In genomic region chr17:63951436-63951835, GRCm38 (mm10) we compare ENCODE assay signal across 15 mouse cellular contexts.
DNase-seq lines count a peak whose midpoint lies in the region; ATAC-seq and TF ChIP-seq lines count a peak whose summit lies in the region.
"Had no signal": no experiment of that assay in that cellular context is flagged by ENCODE, and none has a peak within 500 bp of the region (broad histone marks: within the 10 kb centered on the region; RNA-seq: fewer than 3 reads in every experiment).

No protein-coding gene starts in this region.

- no peaks in the 10 kb centered on the region for H3K4me1 ChIP-seq in heart, postnatal 0 days (ENCODE audit: control insufficient read depth, insufficient read depth)
- no peaks in the 10 kb centered on the region for H3K4me1 ChIP-seq in heart, embryonic 10.5 days
- H3K4me1 ChIP-seq: forebrain, embryonic 12.5 days; hindbrain, embryonic 12.5 days; neural tube, embryonic 12.5 days had no signal

- H3K9ac ChIP-seq in heart, postnatal 0 days (replicated peaks; ENCODE audit: low read depth, low read length), result no peak overlapping the region
- H3K9ac ChIP-seq: forebrain, embryonic 12.5 days; hindbrain, embryonic 12.5 days; neural tube, embryonic 12.5 days had no signal

- TF ChIP-seq CTCF in heart, postnatal 0 days (IDR thresholded peaks at IDR 0.05; ENCODE audit: low read depth), result peak; percentile 53
- TF ChIP-seq CTCF in Patski (IDR thresholded peaks at IDR 0.05), result peak; percentile 26

- no peak for TF ChIP-seq EP300 in heart, postnatal 0 days (IDR thresholded peaks at IDR 0.05; ENCODE audit: low read depth)

- ATAC-seq in heart, postnatal 0 days (ENCODE audit: insufficient read depth, low read depth), result no peak
- ATAC-seq in Patski, result no peak
- 0 out of 2 replicates have a peak, but pooled peaks have one; percentile 51 for ATAC-seq in megakaryocyte-erythroid progenitor cell, adult 5-6 weeks (replicated peaks; ENCODE audit: low FRiP score, low TSS enrichment, poor library complexity, severe bottlenecking)

- 81% methylated on average over 2 of the region's 2 CpGs for WGBS in heart, postnatal 0 days
- WGBS in heart, embryonic 10.5 days, result 90% methylated on average over 2 of the region's 2 CpGs

- no peaks in the 10 kb centered on the region for H3K36me3 ChIP-seq in heart, postnatal 0 days (replicated peaks; ENCODE audit: control insufficient read depth, insufficient read depth, low read length)
- H3K36me3 ChIP-seq in heart, embryonic 10.5 days, result no peaks in the 10 kb centered on the region
- H3K36me3 ChIP-seq: hindbrain, embryonic 12.5 days; neural tube, embryonic 12.5 days had no signal

- H3K4me2 ChIP-seq in heart, postnatal 0 days (ENCODE audit: low read depth, low read length), result no peak overlapping the region
- H3K4me2 ChIP-seq: forebrain, embryonic 12.5 days; hindbrain, embryonic 12.5 days; neural tube, embryonic 12.5 days had no signal

- no peak overlapping the region for H3K27ac ChIP-seq in heart, postnatal 0 days (ENCODE audit: low read depth)
- no peak overlapping the region for H3K27ac ChIP-seq in heart, embryonic 10.5 days
- H3K27ac ChIP-seq: forebrain, embryonic 12.5 days; hindbrain, embryonic 12.5 days; neural tube, embryonic 12.5 days had no signal

- H3K27me3 ChIP-seq in heart, postnatal 0 days (ENCODE audit: control insufficient read depth, insufficient read depth, low read length), result no peaks in the 10 kb centered on the region
- H3K27me3 ChIP-seq in heart, embryonic 10.5 days (ENCODE audit: insufficient read depth, poor library complexity, severe bottlenecking), result no peaks in the 10 kb centered on the region
- no peaks in the 10 kb centered on the region for H3K27me3 ChIP-seq in Patski
- H3K27me3 ChIP-seq: forebrain, embryonic 12.5 days; hindbrain, embryonic 12.5 days; neural tube, embryonic 12.5 days had no signal

- no peaks in the 10 kb centered on the region for H3K9me3 ChIP-seq in heart, postnatal 0 days (replicated peaks; ENCODE audit: control insufficient read depth, low read length)
- no peaks in the 10 kb centered on the region for H3K9me3 ChIP-seq in heart, embryonic 10.5 days
- H3K9me3 ChIP-seq: forebrain, embryonic 12.5 days; hindbrain, embryonic 12.5 days; neural tube, embryonic 12.5 days had no signal

- POLR2A ChIA-PET in Patski (lab: Charles Lee), result no interaction called here

- CTCF ChIA-PET in Patski (lab: Charles Lee), result interaction anchor here (1.0 to 1.4 kb wide), 3 partner anchors 13 to 26 kb away, joined by 3 to 4 read pairs (median 4); no protein-coding TSS in a partner anchor

- DNase-seq in heart, postnatal 0 days (ENCODE audit: low spot score), result peak; percentile 49
- no peak for DNase-seq in heart, embryonic 10.5 days (ENCODE audit: low spot score)
- peak; percentile 16 for DNase-seq in lung, postnatal 10 days
- DNase-seq in lung, postnatal 4 days, result no peak
- DNase-seq in Patski (ENCODE audit: low read depth, low spot score), result no peak
- DNase-seq in thymus, postnatal 25 days, result no peak
- DNase-seq in frontal cortex, postnatal 10 days (ENCODE audit: low spot score in 2 of 2), result no peak
- DNase-seq: adrenal gland, postnatal 14 days; cerebellum, postnatal 14 days; kidney, postnatal 14 days; right cerebral cortex, postnatal 14 days had no signal

- in situ Hi-C loops in Patski (cut with MboI; ENCODE audit: low pct_unique_long_range_greater_than_20kb), result no loop called here

- no peak overlapping the region for H3K4me3 ChIP-seq in heart, postnatal 0 days (ENCODE audit: low read depth, low read length)
- H3K4me3 ChIP-seq in heart, embryonic 10.5 days, result no peak overlapping the region
- H3K4me3 ChIP-seq: forebrain, embryonic 12.5 days; hindbrain, embryonic 12.5 days; neural tube, embryonic 12.5 days had no signal

Comparison
In these comparisons a context has a peak if more than half of its experiments do, and no peak if none do; other contexts are left out.
1. DNase-seq: peak in heart, postnatal 0 days (single experiment) and lung, postnatal 10 days (single experiment); none in heart, embryonic 10.5 days (single experiment), lung, postnatal 4 days (0 of 2), Patski (single experiment), thymus, postnatal 25 days (single experiment) and frontal cortex, postnatal 10 days (0 of 2).